Mouse (Mus musculus) 3T3-L1 (cell line): ENCODE data around the gene Mmadhc.

Source experiments
- DNase-seq: peaks from one replicate; pipeline ENCODE4 v3.0.0-alpha.2; 2015; ENCODE audit warnings: low read depth, low spot score

The Mmadhc gene

GRCm38 (mm10) chr2:50296109-50296986, at the start of gene Mmadhc:
TSS of gene Mmadhc (minus strand) at chr2:50296801.
- peak; percentile 98 for DNase-seq

- no peak for DNase-seq
Measured at GRCm38 (mm10) chr2:50343598-50343997, 47.0 kb upstream of the Mmadhc start.

- no peak for DNase-seq
Measured at GRCm38 (mm10) chr2:50339061-50339460, 42.5 kb upstream of the Mmadhc start.

- no peak for DNase-seq
Measured at GRCm38 (mm10) chr2:50337596-50337995, 41.0 kb upstream of the Mmadhc start.

- DNase-seq: no peak
Measured at GRCm38 (mm10) chr2:50331716-50332270, 35.2 kb upstream of the Mmadhc start.

- DNase-seq: no peak
Measured at GRCm38 (mm10) chr2:50328181-50328580, 31.6 kb upstream of the Mmadhc start.

- DNase-seq: no peak
Measured at GRCm38 (mm10) chr2:50324799-50325198, 28.2 kb upstream of the Mmadhc start.

GRCm38 (mm10) chr2:50306663-50307320, 10.2 kb upstream of the Mmadhc start:
- peak; percentile 85 for DNase-seq

- peak; percentile 65 for DNase-seq
Measured at GRCm38 (mm10) chr2:50304824-50305577, 8.4 kb upstream of the Mmadhc start.

- DNase-seq: no peak
Measured at GRCm38 (mm10) chr2:50296987-50297350, 368 bp upstream of the Mmadhc start.

- peak; percentile 43 for DNase-seq
Measured at GRCm38 (mm10) chr2:50295562-50295961, 1.0 kb downstream of the Mmadhc start.

GRCm38 (mm10) chr2:50294084-50294483, 2.5 kb downstream of the Mmadhc start:
- DNase-seq: peak; percentile 16

GRCm38 (mm10) chr2:50293572-50293971, 3.0 kb downstream of the Mmadhc start:
- DNase-seq: no peak

GRCm38 (mm10) chr2:50291901-50292300, 4.7 kb downstream of the Mmadhc start:
- DNase-seq: no peak

GRCm38 (mm10) chr2:50290754-50291153, 5.8 kb downstream of the Mmadhc start:
- peak; percentile 35 for DNase-seq

- peak; percentile 71 for DNase-seq
Measured at GRCm38 (mm10) chr2:50284781-50285180, 11.8 kb downstream of the Mmadhc start.

GRCm38 (mm10) chr2:50284040-50284439, 12.6 kb downstream of the Mmadhc start:
- DNase-seq: no peak

GRCm38 (mm10) chr2:50276715-50277114, 19.9 kb downstream of the Mmadhc start:
- no peak for DNase-seq

- DNase-seq: no peak
Measured at GRCm38 (mm10) chr2:50273415-50273814, 23.2 kb downstream of the Mmadhc start.

GRCm38 (mm10) chr2:50272165-50272564, 24.4 kb downstream of the Mmadhc start:
- peak; percentile 83 for DNase-seq

- DNase-seq: no peak
Measured at GRCm38 (mm10) chr2:50268514-50268913, 28.1 kb downstream of the Mmadhc start.

- peak; percentile 73 for DNase-seq
Measured at GRCm38 (mm10) chr2:50267046-50267445, 29.6 kb downstream of the Mmadhc start.
